Mouse (Mus musculus): ENCODE measurements around the gene Baz1b. TPM values are rescaled to one million over a fixed set of nuclear protein-coding genes. Genes with fewer than 3 reads are reported as not detected.

The Baz1b gene
- polyA plus RNA-seq, 1 experiment from 2014 or later: 37.3 TPM

GRCm38 (mm10) chr5:135242136-135242535 is 55.1 kb downstream of the Baz1b start:
- no peak overlapping the region for H3K9ac ChIP-seq
- no peak overlapping the region for H3K4me2 ChIP-seq
- 82% methylated on average over 12 of the region's 12 CpGs for WGBS
- no peaks in the 10 kb centered on the region for H3K9me3 ChIP-seq
- no peaks in the 10 kb centered on the region for H3K27me3 ChIP-seq (replicated peaks)
- peaks cover 78% of the 10 kb centered on the region for H3K36me3 ChIP-seq
- no peaks in the 10 kb centered on the region for H3K4me1 ChIP-seq
- no peak overlapping the region for H3K27ac ChIP-seq
- no peak for ATAC-seq (ENCODE audit: insufficient read depth, low FRiP score, low read depth)
- no peak overlapping the region for H3K4me3 ChIP-seq (replicated peaks)

GRCm38 (mm10) chr5:135242608-135243007 is 55.5 kb downstream of the Baz1b start:
- WGBS: 85% methylated on average over 3 of the region's 3 CpGs
- H3K36me3 ChIP-seq: peaks cover 77% of the 10 kb centered on the region
- no peak overlapping the region for H3K27ac ChIP-seq
- H3K9ac ChIP-seq: no peak overlapping the region
- no peaks in the 10 kb centered on the region for H3K27me3 ChIP-seq (replicated peaks)
- H3K4me3 ChIP-seq (replicated peaks): no peak overlapping the region
- H3K4me2 ChIP-seq: no peak overlapping the region
- ATAC-seq (ENCODE audit: insufficient read depth, low FRiP score, low read depth): no peak
- H3K9me3 ChIP-seq: no peaks in the 10 kb centered on the region
- H3K4me1 ChIP-seq: no peaks in the 10 kb centered on the region

GRCm38 (mm10) chr5:135243166-135243565 is 56.1 kb downstream of the Baz1b start:
- Histone ChIP-seq H3K4me2 (no peak overlapping the region), H3K4me1 (no peaks in the 10 kb centered on the region), H3K27ac (no peak overlapping the region), H3K9me3 (no peaks in the 10 kb centered on the region), H3K4me3 (replicated peaks) (no peak overlapping the region), H3K9ac (no peak overlapping the region), H3K27me3 (replicated peaks) (no peaks in the 10 kb centered on the region), H3K36me3 (peaks cover 77% of the 10 kb centered on the region)
- 89% methylated on average over 1 of the region's 1 CpGs for WGBS
- ATAC-seq (ENCODE audit: insufficient read depth, low FRiP score, low read depth): no peak

GRCm38 (mm10) chr5:135246531-135246930 is 59.5 kb downstream of the Baz1b start:
- Histone ChIP-seq H3K9ac (no peak overlapping the region), H3K4me3 (replicated peaks) (no peak overlapping the region), H3K9me3 (no peaks in the 10 kb centered on the region), H3K36me3 (peaks cover 46% of the 10 kb centered on the region), H3K4me1 (peaks cover 12% of the 10 kb centered on the region), H3K27ac (no peak overlapping the region), H3K27me3 (replicated peaks) (peaks cover 25% of the 10 kb centered on the region), H3K4me2 (no peak overlapping the region)
- WGBS: 65% methylated on average over 4 of the region's 4 CpGs
- no peak for ATAC-seq (ENCODE audit: insufficient read depth, low FRiP score, low read depth)

GRCm38 (mm10) chr5:135247337-135247736 is 60.3 kb downstream of the Baz1b start:
- H3K27me3 ChIP-seq (replicated peaks): peaks cover 25% of the 10 kb centered on the region
- no peak overlapping the region for H3K4me2 ChIP-seq
- H3K27ac ChIP-seq: no peak overlapping the region
- no peaks in the 10 kb centered on the region for H3K9me3 ChIP-seq
- no peak for ATAC-seq (ENCODE audit: insufficient read depth, low FRiP score, low read depth)
- peaks cover 38% of the 10 kb centered on the region for H3K36me3 ChIP-seq
- 66% methylated on average over 9 of the region's 9 CpGs for WGBS
- H3K9ac ChIP-seq: no peak overlapping the region
- peaks cover 12% of the 10 kb centered on the region for H3K4me1 ChIP-seq
- no peak overlapping the region for H3K4me3 ChIP-seq (replicated peaks)

- H3K4me3 ChIP-seq (replicated peaks): no peak overlapping the region
- ATAC-seq (ENCODE audit: insufficient read depth, low FRiP score, low read depth): no peak
- no peak overlapping the region for H3K9ac ChIP-seq
- peaks cover 25% of the 10 kb centered on the region for H3K27me3 ChIP-seq (replicated peaks)
- peaks cover 12% of the 10 kb centered on the region for H3K4me1 ChIP-seq
- H3K9me3 ChIP-seq: no peaks in the 10 kb centered on the region
- peaks cover 24% of the 10 kb centered on the region for H3K36me3 ChIP-seq
- H3K4me2 ChIP-seq: no peak overlapping the region
- WGBS: 85% methylated on average over 16 of the region's 16 CpGs
- H3K27ac ChIP-seq: no peak overlapping the region
These were observed 62.1 kb downstream of the Baz1b start for GRCm38 (mm10) chr5:135248956-135249676.

GRCm38 (mm10) chr5:135250186-135251078 is 63.4 kb downstream of the Baz1b start:
- 3% methylated on average over 92 of the region's 92 CpGs for WGBS
- no peaks in the 10 kb centered on the region for H3K9me3 ChIP-seq
- peak overlapping the region; percentile 20; the same call in 1 of the 2 replicates for H3K9ac ChIP-seq
- H3K36me3 ChIP-seq: peaks cover 11% of the 10 kb centered on the region; the same call in 1 of the 2 replicates
- H3K4me3 ChIP-seq (replicated peaks): peak overlapping the region; percentile 57
- ATAC-seq (ENCODE audit: insufficient read depth, low FRiP score, low read depth): peak; percentile 52; the same call in 1 of the 2 replicates
- H3K27me3 ChIP-seq (replicated peaks): peaks cover 25% of the 10 kb centered on the region
- peak overlapping the region; percentile 100 for H3K4me2 ChIP-seq
- no peak overlapping the region for H3K27ac ChIP-seq
- H3K4me1 ChIP-seq: peaks cover 12% of the 10 kb centered on the region

GRCm38 (mm10) chr5:135251079-135251454 is 64.0 kb downstream of the Baz1b start, which contains the start of gene Fzd9:
Gene Fzd9 (minus strand): TSS chr5:135251230.
- Histone ChIP-seq H3K9me3 (no peaks in the 10 kb centered on the region), H3K4me2 (peak within 1 kb of the TSS; percentile 100), H3K4me3 (replicated peaks) (peak within 1 kb of the TSS; percentile 57), H3K9ac (peak within 1 kb of the TSS; percentile 20; the same call in 1 of the 2 replicates), H3K27ac (no peak within 1 kb of the TSS), H3K27me3 (replicated peaks) (peaks cover 25% of the 10 kb centered on the region), H3K4me1 (peaks cover 12% of the 10 kb centered on the region), H3K36me3 (peaks cover 6% of the 10 kb centered on the region; the same call in 1 of the 2 replicates)
- under 1% methylated on average over 51 of the region's 51 CpGs for WGBS
- ATAC-seq (ENCODE audit: insufficient read depth, low FRiP score, low read depth): peak; percentile 88

GRCm38 (mm10) chr5:135253741-135254401 is 66.8 kb downstream of the Baz1b start:
- H3K4me1 ChIP-seq: peaks cover 19% of the 10 kb centered on the region
- no peaks in the 10 kb centered on the region for H3K36me3 ChIP-seq
- ATAC-seq (ENCODE audit: insufficient read depth, low FRiP score, low read depth): no peak
- no peak overlapping the region for H3K4me2 ChIP-seq
- H3K27ac ChIP-seq: no peak overlapping the region
- H3K4me3 ChIP-seq (replicated peaks): no peak overlapping the region
- H3K9me3 ChIP-seq: no peaks in the 10 kb centered on the region
- H3K27me3 ChIP-seq (replicated peaks): peaks cover 22% of the 10 kb centered on the region
- H3K9ac ChIP-seq: no peak overlapping the region
- WGBS: 17% methylated on average over 12 of the region's 12 CpGs

GRCm38 (mm10) chr5:135256166-135256565 is 69.1 kb downstream of the Baz1b start:
- Histone ChIP-seq H3K27me3 (replicated peaks) (no peaks in the 10 kb centered on the region), H3K4me2 (no peak overlapping the region), H3K4me3 (replicated peaks) (no peak overlapping the region), H3K36me3 (no peaks in the 10 kb centered on the region), H3K9me3 (no peaks in the 10 kb centered on the region), H3K9ac (no peak overlapping the region), H3K4me1 (0 out of 2 replicates have a peak, but pooled peaks cover 7% of the 10 kb centered on the region), H3K27ac (no peak overlapping the region)
- 78% methylated on average over 3 of the region's 3 CpGs for WGBS
- no peak for ATAC-seq (ENCODE audit: insufficient read depth, low FRiP score, low read depth)

GRCm38 (mm10) chr5:135257559-135257958 is 70.5 kb downstream of the Baz1b start:
- H3K4me3 ChIP-seq (replicated peaks): no peak overlapping the region
- WGBS: 81% methylated on average over 12 of the region's 12 CpGs
- ATAC-seq (ENCODE audit: insufficient read depth, low FRiP score, low read depth): no peak
- no peaks in the 10 kb centered on the region for H3K9me3 ChIP-seq
- no peak overlapping the region for H3K9ac ChIP-seq
- no peaks in the 10 kb centered on the region for H3K36me3 ChIP-seq
- H3K27me3 ChIP-seq (replicated peaks): no peaks in the 10 kb centered on the region
- H3K27ac ChIP-seq: no peak overlapping the region
- H3K4me1 ChIP-seq: 0 out of 2 replicates have a peak, but pooled peaks cover 7% of the 10 kb centered on the region
- H3K4me2 ChIP-seq: no peak overlapping the region

Data from stomach, embryonic 15.5 days (tissue).